Mouse (Mus musculus) limb, embryonic 11.5 days (tissue): ENCODE results near the gene BC035947. TPM values are rescaled to one million over a fixed set of nuclear protein-coding genes. Genes with fewer than 3 reads are reported as not detected.
A peak's percentile ranks its signal among the peaks of the same experiment; 100 is the strongest.
"Not testable (repeated sequence)": the region's sequence is repeated elsewhere in the genome, so short reads cannot be mapped to it uniquely, and the experiment has no call there.

Experiments
- ATAC-seq: fragments of 200-750 bp; cut with Nextera tagmentation; 2 replicates; pipeline ENCODE4 v1.8.0; 2017; ENCODE audit warnings: low read depth; ENCODE audit not compliant: insufficient number of reproducible peaks, low FRiP score, low TSS enrichment
- DNase-seq: peaks from one replicate; pipeline ENCODE4 v3.0.0-alpha.2; 2015; ENCODE audit warnings: low spot score
- H3K27ac ChIP-seq: fragments of 300-500 bp; sonication (generic); replicated peaks from 2 replicates; pipeline ENCODE4 v1.5.1; 2014; ENCODE audit warnings: low read depth, mild to moderate bottlenecking, low read length
- H3K27me3 ChIP-seq: fragments of 300-500 bp; sonication (generic); 2 replicates; pipeline ENCODE4 v1.6.1; 2014; ENCODE audit warnings: mild to moderate bottlenecking, low read length, mixed read lengths; ENCODE audit not compliant: control insufficient read depth, insufficient read depth
- H3K36me3 ChIP-seq: fragments of 300-500 bp; sonication (generic); 2 replicates; pipeline ENCODE4 v1.6.1; 2014; ENCODE audit warnings: mild to moderate bottlenecking, low read length, moderate library complexity, mixed read lengths; ENCODE audit not compliant: control insufficient read depth, insufficient read depth
- H3K4me1 ChIP-seq: fragments of 300-500 bp; sonication (generic); 2 replicates; pipeline ENCODE4 v1.6.1; 2014; ENCODE audit warnings: low read length, mixed read lengths; ENCODE audit not compliant: control insufficient read depth, insufficient read depth
- H3K4me2 ChIP-seq: fragments of 300-500 bp; sonication (generic); 2 replicates; pipeline ENCODE4 v1.6.1; 2014; ENCODE audit warnings: low read depth, mild to moderate bottlenecking, moderate library complexity; ENCODE audit not compliant: severe bottlenecking
- H3K4me3 ChIP-seq: fragments of 300-500 bp; sonication (generic); 2 replicates; pipeline ENCODE4 v1.5.1; 2014; ENCODE audit warnings: low read depth, low read length
- H3K9ac ChIP-seq: fragments of 300-500 bp; sonication (generic); 2 replicates; pipeline ENCODE4 v1.6.1; 2014; ENCODE audit warnings: mild to moderate bottlenecking, low read length
- H3K9me3 ChIP-seq: fragments of 300-500 bp; sonication (generic); 2 replicates; pipeline ENCODE4 v1.6.1; 2016; ENCODE audit warnings: low read length; ENCODE audit not compliant: control insufficient read depth
- WGBS: fragments of 180-500 bp; shearing (Covaris S2); extraction: QIAGEN DNeasy Blood & Tissue Kit; methylation state at CpG from one replicate; pipeline ENCODE4 v1.1.7; 2014; 5-methylcytosine and 5-hydroxymethylcytosine counted together
- polyA plus RNA-seq: library from polyadenylated mRNA; unstranded; fragments of >200 nt; fragmentation: Nextera tagmentation; extraction: Ambion mirVana; gene quantifications from 2 replicates; pipeline ENCODE4 v1.2.1, GENCODE M21; 2014

BC035947 gene
- polyA plus RNA-seq = 0.31 and 0.74 TPM in 2 replicates

GRCm38 (mm10) chr1:78511621-78512160, at the start of gene BC035947:
TSS of gene BC035947 (minus strand) at chr1:78512158.
- H3K9ac ChIP-seq = peak within 1 kb of the TSS; percentile 51
- DNase-seq = peak; percentile 51
- 2% methylated on average over 25 of the region's 25 CpGs for WGBS
- peak; percentile 75 for ATAC-seq
- H3K4me3 ChIP-seq = peak within 1 kb of the TSS; percentile 17
- peak within 1 kb of the TSS; percentile 57 for H3K4me2 ChIP-seq
- H3K9me3 ChIP-seq = no peaks in the 10 kb centered on the region
- no peak within 1 kb of the TSS for H3K27ac ChIP-seq
- no peaks in the 10 kb centered on the region for H3K36me3 ChIP-seq
- no peaks in the 10 kb centered on the region for H3K27me3 ChIP-seq
- no peaks in the 10 kb centered on the region for H3K4me1 ChIP-seq

- H3K36me3 ChIP-seq = no peaks in the 10 kb centered on the region
- no peak for DNase-seq
Measured at GRCm38 (mm10) chr1:78554012-78554666, 42.2 kb upstream of the BC035947 start.

GRCm38 (mm10) chr1:78548961-78549360, 37.0 kb upstream of the BC035947 start:
- Histone ChIP-seq H3K9me3 (no peaks in the 10 kb centered on the region), H3K4me2 (no peak overlapping the region), H3K27me3 (no peaks in the 10 kb centered on the region), H3K36me3 (no peaks in the 10 kb centered on the region), H3K4me1 (no peaks in the 10 kb centered on the region), H3K9ac (no peak overlapping the region), H3K27ac (no peak overlapping the region), H3K4me3 (no peak overlapping the region)
- no peak for ATAC-seq
- no peak for DNase-seq
- 65% methylated on average over 6 of the region's 6 CpGs for WGBS

More at GRCm38 (mm10) chr1:78554012-78554666, 42.2 kb upstream of the BC035947 start:
- Histone ChIP-seq H3K9me3 (no peaks in the 10 kb centered on the region), H3K4me3 (no peak overlapping the region), H3K4me2 (no peak overlapping the region), H3K27me3 (no peaks in the 10 kb centered on the region), H3K9ac (no peak overlapping the region), H3K27ac (no peak overlapping the region), H3K4me1 (no peaks in the 10 kb centered on the region)
- WGBS = 77% methylated on average over 8 of the region's 8 CpGs
- no peak for ATAC-seq

GRCm38 (mm10) chr1:78546258-78546657, 34.3 kb upstream of the BC035947 start:
- H3K36me3 ChIP-seq = no peaks in the 10 kb centered on the region
- no peak for ATAC-seq
- H3K27me3 ChIP-seq = no peaks in the 10 kb centered on the region
- no peak overlapping the region for H3K27ac ChIP-seq
- no peak overlapping the region for H3K4me3 ChIP-seq
- H3K4me2 ChIP-seq = no peak overlapping the region
- DNase-seq = no peak
- H3K9me3 ChIP-seq = no peaks in the 10 kb centered on the region
- no peaks in the 10 kb centered on the region for H3K4me1 ChIP-seq
- 77% methylated on average over 9 of the region's 9 CpGs for WGBS
- no peak overlapping the region for H3K9ac ChIP-seq

- not testable (repeated sequence) for H3K4me3 ChIP-seq
- WGBS = 82% methylated on average over 1 of the region's 1 CpGs
Measured at GRCm38 (mm10) chr1:78543631-78544030, 31.7 kb upstream of the BC035947 start.

GRCm38 (mm10) chr1:78539166-78539565, 27.2 kb upstream of the BC035947 start:
- Histone ChIP-seq H3K4me2 (no peak overlapping the region), H3K27me3 (no peaks in the 10 kb centered on the region), H3K4me3 (no peak overlapping the region), H3K36me3 (no peaks in the 10 kb centered on the region), H3K9ac (no peak overlapping the region), H3K4me1 (peaks cover 14% of the 10 kb centered on the region), H3K9me3 (no peaks in the 10 kb centered on the region), H3K27ac (no peak overlapping the region)
- WGBS = 24% methylated on average over 6 of the region's 6 CpGs
- peak; percentile 67; the same call in 1 of the 2 replicates for ATAC-seq
- DNase-seq = peak; percentile 59

More at GRCm38 (mm10) chr1:78543631-78544030, 31.7 kb upstream of the BC035947 start:
- not testable (repeated sequence) for DNase-seq, H3K9me3 ChIP-seq, H3K4me2 ChIP-seq, H3K4me1 ChIP-seq, H3K36me3 ChIP-seq, H3K27me3 ChIP-seq, ATAC-seq, H3K27ac ChIP-seq, H3K9ac ChIP-seq

- Histone ChIP-seq H3K4me1 (peaks cover 14% of the 10 kb centered on the region), H3K9ac (no peak overlapping the region), H3K4me3 (no peak overlapping the region), H3K27me3 (no peaks in the 10 kb centered on the region), H3K27ac (no peak overlapping the region), H3K36me3 (no peaks in the 10 kb centered on the region), H3K9me3 (no peaks in the 10 kb centered on the region), H3K4me2 (no peak overlapping the region)
- ATAC-seq = no peak
- no peak for DNase-seq
- 58% methylated on average over 5 of the region's 5 CpGs for WGBS
Measured at GRCm38 (mm10) chr1:78538396-78538795, 26.4 kb upstream of the BC035947 start.

GRCm38 (mm10) chr1:78537494-78538010, 25.6 kb upstream of the BC035947 start:
- Histone ChIP-seq H3K27ac (no peak overlapping the region), H3K4me2 (peak overlapping the region; percentile 30)
- ATAC-seq = peak; percentile 33; the same call in 1 of the 2 replicates

More at GRCm38 (mm10) chr1:78537494-78538010, 25.6 kb upstream of the BC035947 start:
- Histone ChIP-seq H3K4me3 (no peak overlapping the region), H3K4me1 (peaks cover 14% of the 10 kb centered on the region), H3K9me3 (no peaks in the 10 kb centered on the region), H3K36me3 (no peaks in the 10 kb centered on the region), H3K27me3 (no peaks in the 10 kb centered on the region), H3K9ac (no peak overlapping the region)
- WGBS = 52% methylated on average over 16 of the region's 16 CpGs
- DNase-seq = peak; percentile 37
